Mouse (Mus musculus) ES-E14 (cell line): ENCODE measurements around the gene Susd1. TPM values are rescaled to one million over a fixed set of nuclear protein-coding genes. Genes with fewer than 3 reads are reported as not detected.

Source experiments
- DNase-seq: peaks from one replicate; pipeline ENCODE4 v3.0.0-alpha.2; 2013; ENCODE audit warnings: low read depth, low spot score
- H3K27ac ChIP-seq: 2 replicates; pipeline ENCODE4 v1.5.1; 2012; ENCODE audit warnings: low read depth, mild to moderate bottlenecking, low read length, moderate library complexity, mixed read lengths; ENCODE audit not compliant: poor library complexity, insufficient read depth, severe bottlenecking
- H3K36me3 ChIP-seq: 2 replicates; pipeline ENCODE4 v1.6.1; 2012; ENCODE audit warnings: mild to moderate bottlenecking, low read length, moderate library complexity, mixed read lengths; ENCODE audit not compliant: control insufficient read depth, poor library complexity, insufficient read depth, severe bottlenecking
- H3K4me1 ChIP-seq, 2 experiments: fragments of 150-350 bp in 1 of 2; sonication (generic) in 1 of 2; 2 replicates each; pipeline ENCODE4 v1.6.1; 2012; ENCODE audit warnings: low read length in 2 of 2, mild to moderate bottlenecking in 1 of 2, mixed read lengths in 1 of 2; ENCODE audit not compliant: control insufficient read depth in 2 of 2, insufficient read depth in 2 of 2, poor library complexity in 1 of 2
- H3K4me3 ChIP-seq, 2 experiments: fragments of 150-350 bp in 1 of 2; sonication (generic) in 1 of 2; 2 replicates each; pipeline ENCODE4 v1.5.1; 2012; ENCODE audit warnings: low read length in 2 of 2, low read depth in 1 of 2, mild to moderate bottlenecking in 1 of 2, mixed read lengths in 1 of 2; ENCODE audit not compliant: insufficient read depth in 1 of 2, poor library complexity in 1 of 2, severe bottlenecking in 1 of 2
- H3K9ac ChIP-seq: 2 replicates; pipeline ENCODE4 v1.6.1; 2012; ENCODE audit warnings: low read depth, mild to moderate bottlenecking, low read length, mixed read lengths; ENCODE audit not compliant: poor library complexity, insufficient read depth, severe bottlenecking
- H3K9me3 ChIP-seq: fragments of 150-350 bp; sonication (generic); 2 replicates; pipeline ENCODE4 v1.6.1; 2012; ENCODE audit warnings: low read depth, mild to moderate bottlenecking, low read length; ENCODE audit not compliant: control insufficient read depth, insufficient read depth
- CHD2 ChIP-seq: IDR thresholded peaks from 2 replicates; pipeline ENCODE4 v1.6.1; 2014; ENCODE audit warnings: mild to moderate bottlenecking, low read depth, low read length, inconsistent platforms
- HCFC1 ChIP-seq: IDR thresholded peaks from 2 replicates; pipeline ENCODE4 v1.6.1; 2012; ENCODE audit warnings: low read length, inconsistent platforms, borderline replicate concordance; ENCODE audit not compliant: insufficient read depth
- MAFK ChIP-seq: IDR thresholded peaks from 2 replicates; pipeline ENCODE4 v1.6.1; 2014; ENCODE audit warnings: mild to moderate bottlenecking, low read depth, low read length, inconsistent platforms; ENCODE audit not compliant: insufficient read depth
- ZC3H11A ChIP-seq: IDR thresholded peaks from 2 replicates; pipeline ENCODE4 v1.6.1; 2012; ENCODE audit warnings: low read depth, mild to moderate bottlenecking, inconsistent platforms, low read length, borderline replicate concordance
- ZNF384 ChIP-seq: IDR thresholded peaks from 2 replicates; pipeline ENCODE4 v1.6.1; 2012; ENCODE audit warnings: low read depth, low read length, inconsistent platforms
- in situ Hi-C, 2 experiments: fragments of 600-800 bp; cut with MboI; formaldehyde crosslinking; loops; one replicate each; pipeline ENCODE4 v1.15.1; 2025; ENCODE audit warnings: low sequenced_read_pairs in 2 of 2, inconsistent platforms in 1 of 2; ENCODE audit not compliant: unreplicated experiment in 2 of 2
- total RNA-seq: library from RNA; depleted of rRNA; stranded (reverse); fragments of 300-350 nt; gene quantifications from 2 replicates; pipeline ENCODE4 v1.2.3, GENCODE M21; 2012

Gene Susd1
- total RNA-seq, 1 experiment: 7.7 TPM

GRCm38 (mm10) chr4:59364229-59365173 lies 73.9 kb downstream of the Susd1 start:
- in situ Hi-C loops: loop anchor here in 1 of 2 experiments (25.0 kb wide), 1 partner anchor 198 kb away; no protein-coding TSS in a partner anchor
- H3K36me3 ChIP-seq: no peaks in the 10 kb centered on the region
- H3K4me1 ChIP-seq: no peaks in the 10 kb centered on the region
- no peak for DNase-seq
- H3K9me3 ChIP-seq: no peaks in the 10 kb centered on the region
- H3K9ac ChIP-seq: no peak overlapping the region
- TF ChIP-seq MAFK: no peak
- TF ChIP-seq ZC3H11A: no peak
- TF ChIP-seq ZNF384: no peak
- no peak for TF ChIP-seq CHD2
- TF ChIP-seq HCFC1: no peak
- no peak overlapping the region for H3K4me3 ChIP-seq
- H3K27ac ChIP-seq: no peak overlapping the region

- TF ChIP-seq ZNF384 (no peak), ZC3H11A (no peak), CHD2 (no peak), HCFC1 (no peak), MAFK (no peak)
- no peak for DNase-seq
- H3K4me1 ChIP-seq: no peaks in the 10 kb centered on the region
- H3K27ac ChIP-seq: no peak overlapping the region
- H3K9me3 ChIP-seq: no peaks in the 10 kb centered on the region
- no peaks in the 10 kb centered on the region for H3K36me3 ChIP-seq
- no peak overlapping the region for H3K4me3 ChIP-seq
- in situ Hi-C loops: loop anchor here in 1 of 2 experiments (25.0 kb wide), 1 partner anchor 199 kb away; no protein-coding TSS in a partner anchor
- H3K9ac ChIP-seq: no peak overlapping the region
These were observed 75.4 kb downstream of the Susd1 start for GRCm38 (mm10) chr4:59363041-59363440.

DNA sequence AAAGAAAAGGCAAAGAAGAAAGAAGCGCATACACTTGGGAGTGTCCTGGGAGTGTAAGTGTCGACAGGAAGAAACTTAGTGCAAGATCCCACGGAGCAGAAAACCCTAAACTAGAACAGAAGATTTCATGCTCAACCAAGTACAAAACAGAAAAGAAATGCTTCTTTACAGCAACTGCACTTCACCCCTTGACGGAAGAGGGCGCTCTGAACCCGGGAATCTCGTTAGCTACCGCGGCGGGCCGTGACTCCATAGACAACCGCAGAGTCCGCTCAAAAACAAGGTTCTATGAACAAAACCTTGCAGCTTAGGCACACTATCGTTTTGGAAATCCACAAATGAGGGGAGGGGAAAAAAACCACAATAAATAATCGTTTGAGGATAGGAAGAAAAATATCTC lies 77.7 kb downstream of the Susd1 start:
- TF ChIP-seq ZC3H11A: peak; percentile 89
- no peak for TF ChIP-seq MAFK
- no peak for TF ChIP-seq CHD2
- no peak for TF ChIP-seq HCFC1
- no peak for TF ChIP-seq ZNF384
- peak; percentile 58 for DNase-seq
- Histone ChIP-seq H3K9me3 (no peaks in the 10 kb centered on the region), H3K36me3 (no peaks in the 10 kb centered on the region), H3K4me1 (no peaks in the 10 kb centered on the region), H3K4me3 (no peak overlapping the region), H3K9ac (no peak overlapping the region), H3K27ac (no peak overlapping the region)
- in situ Hi-C loops: loop anchor here in 1 of 2 experiments (25.0 kb wide), 1 partner anchor 202 kb away; no protein-coding TSS in a partner anchor

- H3K4me1 ChIP-seq: no peaks in the 10 kb centered on the region
- H3K36me3 ChIP-seq: no peaks in the 10 kb centered on the region
- no peak for DNase-seq
- TF ChIP-seq HCFC1: no peak
- no peak for TF ChIP-seq MAFK
- no peak overlapping the region for H3K9ac ChIP-seq
- no peaks in the 10 kb centered on the region for H3K9me3 ChIP-seq
- H3K4me3 ChIP-seq: no peak overlapping the region
- H3K27ac ChIP-seq: no peak overlapping the region
- in situ Hi-C loops: loop anchor here in 1 of 2 experiments (25.0 kb wide), 1 partner anchor 202 kb away; no protein-coding TSS in a partner anchor
These were observed 78.5 kb downstream of the Susd1 start for GRCm38 (mm10) chr4:59359921-59360320.
